Mouse (Mus musculus): ENCODE results near the gene Ppp4r3a.
"Not testable (repeated sequence)": the region's sequence is repeated elsewhere in the genome, so short reads cannot be mapped to it uniquely, and the experiment has no call there.

Gene Ppp4r3a

DNA sequence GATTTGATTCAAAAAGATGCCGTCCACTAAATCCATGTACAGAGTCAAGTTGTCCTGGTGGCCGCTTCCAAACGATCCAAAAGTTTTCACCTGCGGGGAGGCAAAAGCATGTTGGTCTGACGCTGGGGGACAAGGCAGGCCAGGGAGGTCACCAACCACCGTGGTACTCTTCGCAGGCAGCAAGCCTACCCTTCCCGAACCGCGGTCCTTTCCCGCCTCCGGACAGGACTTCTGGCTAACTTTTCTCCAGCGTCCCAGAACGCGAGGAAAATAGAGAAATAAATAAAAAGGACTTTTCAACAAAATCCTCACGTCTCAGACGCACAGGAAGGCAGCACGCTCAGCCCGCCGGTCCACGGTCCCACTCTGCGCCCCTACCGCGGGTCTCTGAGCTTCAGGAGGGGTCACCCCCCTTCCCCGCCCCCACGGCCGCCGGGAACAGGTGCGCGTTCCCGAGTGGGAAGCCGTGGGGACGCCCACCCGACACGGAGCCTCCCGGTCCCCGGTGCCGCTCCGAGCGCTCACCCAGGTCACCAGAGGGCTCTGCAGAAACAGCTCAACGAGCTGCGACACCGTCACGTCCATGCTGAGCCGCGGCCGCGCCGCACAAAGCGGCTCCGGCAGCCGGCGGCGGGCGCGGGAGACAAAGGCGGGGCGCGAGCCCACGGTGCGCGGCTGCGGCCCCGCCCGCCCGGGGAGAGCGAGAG is 55.1 kb downstream of the Ppp4r3a start:
- DNase-seq, result no peak

DNA sequence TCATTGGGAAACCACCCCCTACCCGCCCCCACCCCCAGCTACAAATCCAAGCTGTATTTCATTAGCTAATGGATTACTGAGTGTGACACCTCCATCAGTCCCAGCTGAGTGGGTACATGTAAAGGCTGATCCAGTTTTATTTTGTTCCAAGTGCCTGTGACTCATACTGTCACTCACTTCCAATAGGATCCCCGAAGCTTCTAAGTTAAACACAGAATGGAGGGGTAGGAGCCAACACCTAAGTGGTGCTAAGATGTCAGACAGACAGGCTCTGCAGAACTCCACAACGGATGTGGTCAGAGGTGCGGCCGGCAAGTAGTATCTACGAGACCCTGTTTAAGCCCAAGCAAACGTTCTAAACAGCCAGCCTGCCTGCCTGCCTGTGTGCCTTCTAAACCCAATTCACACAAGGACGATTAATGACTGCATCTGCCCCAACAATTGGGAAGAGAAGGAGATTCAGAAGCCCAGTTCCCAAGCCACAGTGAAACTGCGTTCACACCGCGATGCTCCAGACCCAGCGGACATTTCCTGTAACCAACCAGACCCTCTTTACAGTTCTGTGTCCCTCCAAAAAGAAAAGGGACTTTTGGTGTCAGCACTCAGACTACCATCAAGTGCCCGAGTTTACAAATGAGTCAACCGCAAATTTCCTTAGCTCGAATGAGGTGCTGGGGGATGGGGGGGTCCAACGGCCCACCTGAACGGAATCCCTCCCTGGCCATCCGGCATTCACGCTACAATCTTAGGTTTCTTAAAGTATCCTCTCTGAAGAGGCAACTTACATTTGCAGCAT is 55.9 kb downstream of the Ppp4r3a start:
- peak; percentile 23 for DNase-seq

DNA sequence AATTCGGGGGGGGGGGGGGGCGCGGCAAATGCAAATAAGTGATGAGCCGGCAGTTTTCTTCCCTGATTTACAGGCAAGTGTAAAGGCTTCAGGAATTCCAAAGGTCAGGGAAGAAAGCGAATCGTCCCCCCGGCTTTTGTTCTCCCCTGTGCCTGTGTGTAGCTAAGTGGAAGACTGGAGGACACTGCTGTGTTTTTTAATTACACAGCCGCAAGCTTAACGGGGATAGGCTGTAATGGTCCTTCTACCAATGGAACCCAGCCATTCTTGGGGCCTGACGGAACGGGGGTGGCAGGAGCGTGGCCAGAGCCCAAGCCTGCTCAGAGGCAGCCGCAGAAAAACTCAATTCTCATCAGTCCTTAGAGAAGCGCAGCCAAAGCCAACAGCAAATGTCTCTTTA is 56.6 kb downstream of the Ppp4r3a start:
- peak; percentile 49 for DNase-seq

DNA sequence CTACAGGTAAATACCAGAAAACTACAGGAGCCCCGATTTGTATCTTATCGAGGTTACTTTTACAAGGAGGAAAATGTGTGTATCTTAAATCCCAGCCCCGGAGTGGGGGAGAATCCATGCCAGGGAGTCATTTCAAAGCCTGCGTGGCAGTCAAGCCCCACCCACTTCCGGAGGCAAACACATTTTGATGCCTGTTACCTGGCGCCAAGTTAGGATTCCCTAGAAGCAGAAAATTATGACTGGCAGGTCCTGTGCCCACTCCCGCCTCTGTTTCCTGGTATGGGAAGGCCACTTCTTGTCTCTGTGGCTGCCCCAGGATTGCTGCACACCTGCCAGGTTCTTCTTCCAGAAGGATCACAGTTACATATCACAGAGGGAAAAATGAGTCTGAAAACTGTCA is 57.0 kb downstream of the Ppp4r3a start:
- no peak for DNase-seq

DNA sequence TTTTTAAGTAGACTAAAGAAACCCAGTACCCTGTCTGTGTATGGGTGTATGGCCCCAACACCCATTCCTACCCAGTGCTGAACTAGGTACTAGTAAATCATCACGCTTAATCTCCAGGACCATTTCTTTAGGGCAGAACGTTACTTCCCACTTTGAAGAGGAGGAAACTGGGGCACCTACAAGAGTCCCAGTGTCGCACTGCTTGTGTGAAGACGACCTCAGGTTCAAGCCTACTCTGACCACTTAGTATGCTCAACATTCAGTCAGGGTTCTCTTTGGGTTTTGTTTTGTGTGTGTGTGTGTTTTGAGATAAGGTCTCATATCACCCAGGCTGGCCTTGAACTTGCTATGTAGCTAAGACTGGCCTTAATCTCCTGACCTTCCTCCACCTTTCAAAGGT is 57.5 kb downstream of the Ppp4r3a start:
- DNase-seq, result no peak

DNA sequence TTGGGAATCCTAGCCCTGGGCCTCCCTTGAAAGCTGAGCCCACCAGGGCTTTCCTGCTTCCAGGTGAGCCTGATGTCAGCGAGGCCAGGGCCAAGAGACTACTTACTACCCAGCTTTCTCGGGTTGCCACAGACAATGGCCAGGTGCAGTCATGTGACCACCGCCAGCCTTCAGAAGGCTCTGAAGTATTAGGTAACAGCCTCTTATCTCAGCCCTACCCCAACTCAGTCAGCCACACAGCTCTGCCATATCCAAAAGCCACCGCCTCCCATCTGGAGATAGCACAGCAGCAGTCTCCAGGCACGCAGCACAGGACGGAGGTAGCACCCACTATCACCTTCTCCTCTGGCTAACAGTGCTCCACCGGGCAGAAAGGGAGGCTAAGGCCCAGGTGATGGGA is 58.1 kb downstream of the Ppp4r3a start:
- DNase-seq, result no peak

DNA sequence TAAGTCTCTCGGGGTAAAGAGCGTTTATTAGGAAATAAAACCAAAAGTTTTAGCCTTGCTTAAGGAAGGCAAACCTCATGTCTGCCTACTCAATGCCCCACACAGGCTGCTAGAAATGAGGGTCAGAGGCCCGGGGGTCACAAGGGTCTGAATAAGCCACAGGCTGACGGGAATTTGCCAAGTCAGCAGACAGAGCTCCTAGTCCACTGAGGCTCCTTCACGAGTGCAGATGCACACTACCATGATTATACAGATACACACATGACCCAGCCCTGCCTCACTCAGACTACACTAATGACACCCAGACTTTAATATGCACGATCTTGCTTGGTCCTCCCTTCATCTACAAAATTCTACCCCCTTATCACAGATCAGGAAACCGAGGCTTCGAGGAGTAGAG is 58.7 kb downstream of the Ppp4r3a start:
- DNase-seq, result no peak

DNA sequence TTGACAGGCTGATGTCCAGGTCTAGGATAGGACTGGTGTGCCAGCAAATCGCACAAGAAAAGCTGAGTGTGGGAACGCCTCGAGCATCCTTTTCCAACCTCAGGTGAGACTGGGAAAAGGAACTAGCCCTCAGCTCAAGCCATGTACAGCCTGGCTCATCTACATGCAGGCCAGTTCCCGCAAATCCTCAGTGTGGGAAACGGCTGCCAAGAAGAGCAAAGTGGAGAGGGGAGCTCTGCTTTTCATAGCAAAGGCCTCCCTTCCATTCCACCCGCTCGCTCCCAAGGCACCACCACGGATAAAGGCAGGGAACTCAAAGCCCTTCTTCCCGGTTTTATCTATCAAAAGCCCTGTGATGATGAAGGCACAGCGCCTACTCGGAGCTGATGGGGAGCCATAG is 60.4 kb downstream of the Ppp4r3a start:
- DNase-seq, result no peak

DNA sequence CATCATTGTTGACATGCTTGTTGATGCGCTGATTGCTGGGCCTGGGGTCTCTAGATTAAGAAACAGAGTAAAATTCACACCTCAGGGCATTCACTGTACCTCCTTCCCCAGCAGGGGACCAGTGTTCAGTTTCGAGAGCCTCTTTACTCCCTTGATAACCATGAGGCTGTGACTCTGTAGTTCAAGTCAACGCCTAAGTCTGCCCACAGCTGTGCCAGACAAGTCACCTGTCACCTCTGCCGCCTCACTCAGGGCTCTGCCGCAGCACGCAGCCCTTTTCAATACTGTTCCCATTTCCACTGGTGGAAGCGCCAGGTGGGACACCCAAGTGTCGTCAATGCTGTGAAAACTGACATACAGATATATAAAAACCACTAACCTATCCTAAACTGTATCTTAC is 61.1 kb downstream of the Ppp4r3a start:
- DNase-seq, result no peak

DNA sequence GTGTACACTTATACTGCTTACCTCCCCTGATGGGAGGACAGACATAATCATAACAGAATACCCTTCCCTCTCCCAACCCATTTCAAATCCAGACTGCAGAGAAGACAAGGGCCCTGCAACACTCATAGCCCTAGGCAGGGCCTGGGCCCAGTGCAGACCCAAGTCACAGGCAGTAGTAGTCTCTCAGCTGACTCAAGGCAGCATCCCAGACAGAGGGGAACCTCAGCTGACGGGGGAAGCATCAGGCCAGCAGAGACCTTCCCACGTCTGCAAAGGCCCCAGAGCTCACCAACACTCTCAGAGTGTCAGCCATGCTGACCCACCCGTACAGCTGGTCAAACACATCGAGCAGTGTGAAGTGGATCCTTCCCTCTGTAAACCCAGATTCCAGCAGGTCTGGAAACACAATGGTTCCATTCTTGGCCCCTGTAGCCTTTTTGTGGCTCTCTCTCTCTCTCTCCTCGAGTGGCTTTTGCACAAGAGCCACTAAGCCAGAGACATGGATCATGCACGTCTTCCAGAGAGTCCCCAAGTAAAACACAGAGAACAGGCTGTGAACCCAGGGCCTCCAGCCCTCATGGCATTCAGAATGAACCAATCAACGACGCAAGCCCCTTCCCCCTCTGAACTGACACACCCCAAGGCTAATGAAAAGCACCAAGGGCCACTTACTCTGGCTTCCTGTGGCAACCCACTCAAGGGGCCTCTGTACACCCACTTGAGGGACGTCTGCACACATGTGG is 61.8 kb downstream of the Ppp4r3a start:
- DNase-seq, result no peak

DNA sequence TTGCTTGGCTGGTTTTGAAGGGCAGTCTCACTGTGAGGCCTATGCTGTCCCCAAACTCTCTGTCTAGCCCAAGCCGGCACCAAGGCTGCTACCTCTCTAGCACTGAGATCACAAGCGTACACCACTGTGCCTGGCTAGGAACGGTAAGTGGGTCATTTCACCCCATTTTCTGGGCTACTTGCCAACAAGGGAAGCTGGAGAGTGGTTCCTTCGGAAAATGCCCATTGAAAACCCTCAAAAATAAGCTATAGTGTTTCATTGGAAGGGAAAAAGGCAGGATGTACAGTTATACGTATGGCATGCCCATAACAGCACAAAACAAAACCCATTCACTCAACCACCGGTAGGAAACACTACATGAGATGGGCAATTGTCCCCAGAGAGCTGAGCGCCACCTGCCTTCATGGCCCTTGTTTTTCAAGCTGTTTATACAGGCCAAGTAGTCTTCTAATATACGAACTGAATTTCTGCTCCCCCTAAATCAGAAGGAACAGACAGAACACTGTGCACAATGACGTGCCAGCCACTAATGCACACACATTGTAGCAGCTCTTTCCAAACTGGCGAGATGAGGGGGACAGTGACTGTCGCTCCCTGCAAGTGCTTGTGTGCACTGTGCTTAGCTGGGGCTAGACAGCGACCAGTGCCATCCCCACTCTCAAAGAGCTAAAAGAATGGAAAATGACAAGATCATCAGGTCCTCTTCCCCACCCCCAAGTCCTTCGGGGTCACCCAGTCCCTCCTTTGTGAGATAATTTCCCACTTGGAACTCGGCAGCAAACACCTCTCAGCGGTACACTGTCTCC is 63.1 kb downstream of the Ppp4r3a start:
- peak; percentile 81 for DNase-seq

DNA sequence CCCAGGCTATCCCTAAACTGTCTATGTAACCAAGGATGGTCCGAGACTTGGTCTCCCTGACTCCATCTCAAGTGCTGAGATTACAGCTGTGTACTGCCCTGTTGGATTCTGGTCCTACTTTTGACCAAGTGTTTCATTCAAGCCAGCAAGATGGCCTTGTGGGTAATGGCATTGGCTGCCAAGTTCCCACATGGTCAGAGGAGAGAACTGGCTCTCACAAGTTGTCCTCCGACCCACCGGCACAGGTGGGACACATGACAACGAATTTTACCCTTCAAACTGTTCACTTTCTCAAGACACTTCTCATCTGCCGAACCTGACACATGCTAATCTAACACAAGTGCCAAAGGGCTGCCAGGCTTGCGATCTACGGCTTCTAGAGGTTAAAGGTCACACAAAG is 64.1 kb downstream of the Ppp4r3a start:
- no peak for DNase-seq

DNA sequence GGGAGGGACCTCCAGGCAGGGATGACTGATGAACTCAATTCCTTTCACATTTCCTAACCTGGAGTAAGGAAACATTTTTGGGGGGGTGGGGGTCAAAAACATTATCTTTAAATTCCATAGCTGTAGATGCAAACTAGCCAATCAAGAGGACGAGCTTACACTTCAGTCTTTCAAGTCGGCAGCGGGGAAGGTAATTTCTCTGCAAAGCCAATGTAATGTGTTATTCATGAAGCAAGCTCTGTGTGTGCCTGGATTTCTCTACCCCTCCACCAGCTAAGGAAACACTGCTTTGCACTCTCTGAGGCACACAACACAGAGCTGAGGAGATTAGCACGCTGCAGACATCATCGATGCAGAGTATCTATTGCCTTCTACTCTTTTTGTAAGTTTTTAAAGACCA is 64.5 kb downstream of the Ppp4r3a start:
- DNase-seq, result no peak

DNA sequence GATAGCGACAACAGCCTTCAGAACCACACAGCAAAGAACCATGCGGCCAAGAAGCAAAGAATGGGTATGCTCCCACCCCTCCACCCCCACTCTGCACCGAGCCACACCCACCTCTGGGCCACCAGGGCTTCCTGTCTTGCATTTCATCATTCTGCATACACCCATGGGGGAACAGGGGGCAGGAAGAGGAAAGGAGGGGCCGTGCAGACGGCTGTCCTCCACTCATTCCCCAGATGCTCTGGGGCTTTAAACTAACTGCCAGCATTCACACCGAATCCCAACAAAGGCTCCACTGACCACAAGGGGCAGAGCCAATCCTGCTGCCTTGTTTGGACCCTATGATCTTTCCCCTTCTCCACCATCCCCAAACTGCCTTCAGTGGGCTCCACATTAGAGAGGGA is 65.5 kb downstream of the Ppp4r3a start:
- DNase-seq, result no peak

DNA sequence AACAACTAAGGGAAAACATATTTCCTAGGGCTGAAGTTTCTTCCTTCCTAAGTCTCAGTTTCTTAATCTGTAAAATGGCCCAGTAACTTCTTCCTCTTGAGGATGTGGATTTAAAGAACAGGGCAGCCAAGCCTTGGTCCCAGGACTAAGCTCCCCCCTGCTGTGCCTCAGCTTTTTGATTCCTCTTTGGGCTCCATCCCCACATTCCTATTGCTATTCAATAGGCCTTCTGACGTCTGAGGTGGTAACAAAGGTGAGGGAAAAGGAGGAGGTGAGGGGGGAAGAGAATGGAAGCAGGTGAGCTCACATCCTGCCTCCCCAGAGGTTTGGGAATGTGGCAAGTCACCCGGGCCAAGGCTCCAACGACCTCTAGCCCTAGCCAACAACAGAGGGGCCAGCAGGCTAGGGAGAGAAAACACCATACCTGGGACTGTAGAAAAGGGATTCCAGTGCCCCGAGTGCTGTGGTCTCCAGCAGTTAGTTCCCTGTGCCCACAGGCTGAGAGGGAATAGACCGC is 67.0 kb downstream of the Ppp4r3a start:
- no peak for DNase-seq

DNA sequence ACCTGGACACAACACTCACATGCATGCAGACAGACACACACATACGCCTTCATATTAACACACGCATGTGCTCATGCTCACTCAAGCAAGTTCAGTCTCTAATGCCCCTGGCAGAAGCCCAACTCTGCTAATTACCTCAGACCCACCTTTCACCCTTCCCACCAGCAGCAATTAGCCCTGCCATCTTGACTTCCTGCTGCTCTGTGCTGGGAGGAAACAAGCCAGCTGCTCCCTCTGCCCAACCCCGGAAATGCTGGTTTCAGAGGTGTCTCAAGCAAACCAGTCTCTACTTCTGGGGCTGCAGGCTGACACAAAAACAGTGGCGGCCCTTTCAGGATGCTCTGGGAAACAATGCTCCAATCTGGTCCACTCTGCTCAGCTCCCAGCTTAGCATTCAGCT is 67.6 kb downstream of the Ppp4r3a start:
- DNase-seq, result no peak

DNA sequence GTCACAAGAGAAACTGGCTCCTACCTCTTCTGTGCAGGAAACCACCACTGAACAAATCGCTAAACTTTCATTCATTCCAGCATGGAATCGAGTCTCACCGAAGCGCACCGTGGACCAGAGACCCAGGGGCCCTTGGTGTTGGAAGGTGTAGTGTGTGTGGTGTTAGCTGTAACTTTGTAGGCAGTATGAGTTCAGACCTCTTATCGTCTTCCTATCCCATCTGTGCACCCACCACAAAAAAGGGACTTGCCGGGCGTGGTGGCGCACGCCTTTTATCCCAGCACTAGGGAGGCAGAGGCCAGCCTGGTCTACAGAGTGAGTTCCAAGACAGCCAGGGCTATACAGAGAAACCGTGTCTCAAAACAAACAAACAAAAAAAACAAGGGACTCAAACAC is 68.3 kb downstream of the Ppp4r3a start:
- no peak for DNase-seq

DNA sequence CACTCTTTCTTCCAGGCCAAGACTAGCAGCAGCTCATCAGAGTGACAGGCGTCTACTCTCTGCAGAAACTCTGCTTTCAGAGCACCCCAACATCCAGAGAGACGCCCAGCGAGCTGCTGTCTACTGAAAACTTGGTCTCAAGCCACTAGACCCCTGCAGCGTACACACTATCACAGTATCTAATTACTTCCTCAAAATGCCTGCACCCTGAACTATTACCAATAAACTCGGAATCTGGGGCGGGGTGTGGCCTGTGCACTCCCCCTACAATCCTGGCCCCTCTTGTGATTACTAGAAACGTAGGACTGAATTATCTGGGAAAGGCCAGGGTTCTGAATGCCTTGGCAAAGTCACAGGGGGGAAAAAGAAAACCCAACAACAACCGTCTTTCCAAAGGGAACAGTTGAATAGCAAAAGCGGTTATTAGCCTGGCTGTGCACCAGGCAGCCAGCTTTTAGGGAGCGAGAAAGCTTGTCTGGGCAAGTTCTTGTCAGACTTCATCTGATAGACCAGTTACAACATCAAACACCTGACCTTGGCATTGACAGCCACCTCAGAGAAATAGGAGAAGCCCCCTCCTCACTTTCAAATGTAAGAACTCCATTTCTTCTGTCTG is 68.8 kb downstream of the Ppp4r3a start:
- no peak for DNase-seq

DNA sequence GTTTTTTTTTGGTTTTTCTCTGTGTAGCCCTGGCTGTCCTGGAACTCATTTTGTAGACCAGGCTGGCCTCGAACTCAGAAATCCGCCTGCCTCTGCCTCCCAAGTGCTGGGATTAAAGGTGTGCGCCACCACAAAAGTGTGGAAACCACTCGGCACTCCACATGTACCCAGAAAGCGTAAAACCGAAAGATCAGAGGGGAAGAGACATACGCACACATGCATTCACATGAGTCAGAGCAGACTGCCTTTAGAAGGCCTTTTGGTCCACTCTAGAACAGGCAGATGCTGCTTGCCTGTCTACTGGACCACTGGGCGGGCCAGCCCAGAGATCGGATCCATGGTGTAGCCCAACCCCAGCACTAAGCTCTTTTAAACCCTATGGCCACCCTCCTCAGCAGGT is 69.8 kb downstream of the Ppp4r3a start:
- not testable (repeated sequence) for DNase-seq

DNA sequence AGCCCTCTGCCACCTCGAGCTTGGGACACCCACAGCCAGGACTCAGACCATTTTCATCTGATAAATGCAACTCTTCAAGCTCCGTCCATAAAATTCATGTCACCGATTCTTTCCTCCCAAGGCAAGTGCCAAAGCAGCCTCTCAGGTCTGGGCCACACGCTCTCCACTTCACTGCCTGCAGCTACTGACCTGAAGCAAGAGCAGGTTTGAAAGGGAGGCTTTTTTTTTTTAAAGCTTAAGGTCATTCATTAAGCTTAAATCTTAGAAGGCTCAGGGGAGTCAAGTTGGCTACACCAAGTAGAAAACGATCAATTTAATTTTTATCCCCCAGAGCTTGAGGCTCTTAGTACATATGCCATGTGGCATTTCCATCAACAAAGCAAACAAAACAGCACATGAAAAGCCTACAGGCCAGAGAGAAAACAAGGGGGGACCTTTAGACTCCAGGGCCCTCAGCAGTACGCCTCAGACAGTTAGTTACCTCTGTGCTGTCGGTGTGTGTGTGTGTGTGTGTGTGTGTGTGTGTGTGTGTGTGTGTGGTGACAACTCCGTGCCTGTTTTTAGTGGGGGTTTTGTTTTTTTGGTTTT is 70.3 kb downstream of the Ppp4r3a start:
- DNase-seq, result no peak

DNA sequence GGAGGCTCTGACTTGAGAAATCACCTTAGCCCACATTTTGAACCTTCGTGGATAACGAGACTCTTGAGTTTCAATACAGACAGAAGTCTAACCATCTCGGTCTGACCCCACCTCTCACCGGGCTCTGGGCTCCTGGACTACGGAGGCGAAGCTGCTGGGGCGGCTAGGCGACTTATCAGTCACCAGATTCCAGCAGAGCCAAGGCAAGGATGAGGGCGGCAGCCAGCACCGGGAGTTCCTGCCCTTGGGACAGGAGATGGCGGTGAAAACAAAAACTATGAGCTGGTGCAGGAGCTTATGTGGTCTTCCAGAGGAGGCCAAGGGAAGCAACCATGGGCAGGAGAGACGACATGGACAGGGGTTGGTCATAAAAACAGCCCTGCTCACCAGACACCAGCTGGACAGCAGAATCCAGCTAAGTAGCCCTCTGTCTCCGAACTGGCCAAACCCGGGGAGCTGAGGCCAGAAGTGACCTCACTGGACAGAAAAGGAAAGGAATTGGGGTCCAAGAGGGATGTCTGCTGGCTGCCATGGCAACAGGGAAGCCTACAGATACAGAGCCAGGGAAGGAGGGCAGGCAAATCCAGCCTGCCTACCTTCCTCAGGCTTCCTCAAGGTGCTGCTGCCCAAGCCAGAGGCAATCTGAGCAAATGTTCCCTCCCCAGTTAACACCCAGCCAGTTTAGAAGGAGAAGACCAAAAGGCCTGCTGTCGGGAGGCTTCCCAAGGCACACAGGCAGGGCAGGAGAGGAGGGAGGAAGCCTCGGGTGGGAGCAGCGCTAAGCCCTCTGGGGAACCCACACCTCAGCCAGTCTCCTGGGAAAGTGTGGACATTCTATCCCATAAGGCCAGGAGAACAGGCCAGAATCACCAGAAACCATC is 71.1 kb downstream of the Ppp4r3a start:
- no peak for DNase-seq

Measured in cerebellum, adult 9-11 months (tissue).